In genomic region chr3:80496556-80496955, GRCm38 (mm10) we compare ENCODE assay signal across 20 mouse cellular contexts.
A peak's percentile ranks its signal among the peaks of the same experiment; 100 is the strongest.
DNase-seq lines count a peak whose midpoint lies in the region; ATAC-seq and TF ChIP-seq lines count a peak whose summit lies in the region.
"Had no signal": no experiment of that assay in that cellular context is flagged by ENCODE, and none has a peak within 500 bp of the region (broad histone marks: within the 10 kb centered on the region; RNA-seq: fewer than 3 reads in every experiment).

No protein-coding gene starts in this region.

- H3K9me3 ChIP-seq in forebrain, embryonic 14.5 days (replicated peaks; ENCODE audit: control insufficient read depth, low read length): no peaks in the 10 kb centered on the region
- no peaks in the 10 kb centered on the region for H3K9me3 ChIP-seq in forebrain, embryonic 11.5 days (ENCODE audit: control insufficient read depth, low read length)
- H3K9me3 ChIP-seq in forebrain, postnatal 0 days (ENCODE audit: low read length): no peaks in the 10 kb centered on the region
- H3K9me3 ChIP-seq: embryonic facial prominence, embryonic 13.5 days; embryonic facial prominence, embryonic 15.5 days had no signal

- no peak for TF ChIP-seq POLR2A in brain, embryonic 14.5 days (IDR thresholded peaks at IDR 0.05; ENCODE audit: borderline replicate concordance, extremely low read depth, insufficient read depth, insufficient read length, poor library complexity, severe bottlenecking)
- no peak for TF ChIP-seq POLR2A in thymus, adult 2 months (IDR thresholded peaks at IDR 0.05; ENCODE audit: control insufficient read depth, extremely low read depth, insufficient read depth, low read length, poor library complexity)

- ATAC-seq in forebrain, embryonic 14.5 days: no peak
- ATAC-seq in forebrain, embryonic 11.5 days (replicated peaks; ENCODE audit: low FRiP score): no peak
- peak; percentile 55; the same call in 1 of the 2 replicates for ATAC-seq in forebrain, postnatal 0 days

- no peak overlapping the region for H3K9ac ChIP-seq in forebrain, embryonic 14.5 days (ENCODE audit: low read length)
- no peak overlapping the region for H3K9ac ChIP-seq in forebrain, embryonic 11.5 days (ENCODE audit: low read length)
- H3K9ac ChIP-seq in forebrain, postnatal 0 days: no peak overlapping the region
- H3K9ac ChIP-seq: embryonic facial prominence, embryonic 13.5 days; embryonic facial prominence, embryonic 15.5 days had no signal

- TF ChIP-seq CTCF in brain, embryonic 14.5 days (IDR thresholded peaks at IDR 0.05; ENCODE audit: borderline replicate concordance, extremely low read depth, insufficient read depth, insufficient read length): no peak
- TF ChIP-seq CTCF in forebrain, postnatal 0 days (IDR thresholded peaks at IDR 0.05; ENCODE audit: low read depth): no peak
- no peak for TF ChIP-seq CTCF in thymus, adult 2 months (IDR thresholded peaks at IDR 0.05; ENCODE audit: borderline replicate concordance, control insufficient read depth, extremely low read depth, insufficient read depth, low read length, poor library complexity)

- no peaks in the 10 kb centered on the region for H3K27me3 ChIP-seq in forebrain, embryonic 14.5 days (replicated peaks; ENCODE audit: control insufficient read depth, insufficient read depth, low read length)
- H3K27me3 ChIP-seq in forebrain, embryonic 11.5 days (ENCODE audit: control insufficient read depth, insufficient read depth, low read length): no peaks in the 10 kb centered on the region
- H3K27me3 ChIP-seq in forebrain, postnatal 0 days (ENCODE audit: insufficient read depth, low read length): no peaks in the 10 kb centered on the region
- H3K27me3 ChIP-seq in thymus, adult 2 months (ENCODE audit: control insufficient read depth, insufficient read depth, low read length): no peaks in the 10 kb centered on the region
- H3K27me3 ChIP-seq: embryonic facial prominence, embryonic 13.5 days; embryonic facial prominence, embryonic 15.5 days had no signal

- WGBS in forebrain, embryonic 14.5 days: 88% methylated on average over 2 of the region's 2 CpGs
- 92% methylated on average over 2 of the region's 2 CpGs for WGBS in forebrain, embryonic 11.5 days
- 76% methylated on average over 2 of the region's 2 CpGs for WGBS in forebrain, postnatal 0 days
- 96% methylated on average over 2 of the region's 2 CpGs for WGBS in thymus, adult 2 months

- no peak overlapping the region for H3K4me2 ChIP-seq in forebrain, embryonic 14.5 days (ENCODE audit: low read length)
- no peak overlapping the region for H3K4me2 ChIP-seq in forebrain, embryonic 11.5 days (ENCODE audit: low read depth, low read length, severe bottlenecking)
- no peak overlapping the region for H3K4me2 ChIP-seq in forebrain, postnatal 0 days (ENCODE audit: low read depth)
- H3K4me2 ChIP-seq: embryonic facial prominence, embryonic 13.5 days; embryonic facial prominence, embryonic 15.5 days had no signal

- H3K4me1 ChIP-seq in forebrain, embryonic 14.5 days (ENCODE audit: control insufficient read depth, insufficient read depth, low read length): no peaks in the 10 kb centered on the region
- no peaks in the 10 kb centered on the region for H3K4me1 ChIP-seq in forebrain, embryonic 11.5 days (replicated peaks; ENCODE audit: control insufficient read depth, insufficient read depth, low read length)
- no peaks in the 10 kb centered on the region for H3K4me1 ChIP-seq in forebrain, postnatal 0 days (ENCODE audit: insufficient read depth)
- no peaks in the 10 kb centered on the region for H3K4me1 ChIP-seq in thymus, adult 2 months (replicated peaks; ENCODE audit: control insufficient read depth, insufficient read depth, low read length)
- H3K4me1 ChIP-seq: embryonic facial prominence, embryonic 13.5 days; embryonic facial prominence, embryonic 15.5 days had no signal

- DNase-seq in forebrain, embryonic 14.5 days (ENCODE audit: low spot score): peak; percentile 34
- no peak for DNase-seq in forebrain, embryonic 11.5 days (ENCODE audit: low spot score)
- DNase-seq in brain, embryonic 14.5 days (ENCODE audit: low read depth): peak; percentile 35
- DNase-seq in brain, embryonic 18.5 days (ENCODE audit: low read depth, low spot score): peak; percentile 30
- peak; percentile 35 for DNase-seq in forebrain, postnatal 0 days
- DNase-seq in right cerebral cortex, postnatal 4 days: no peak
- DNase-seq in thymus, adult 2 months: no peak
- DNase-seq: adrenal gland, adult 2 months; adrenal gland, postnatal 10 days; adrenal gland, postnatal 25 days; cerebellum, adult 11 months; cerebellum, adult 18-20 months; cerebellum, adult 8-10 months; cerebellum, adult 9-11 months; cerebellum, postnatal 14 days; cerebellum, postnatal 36 days; embryo, embryonic 11 days had no signal

- no peaks in the 10 kb centered on the region for H3K36me3 ChIP-seq in forebrain, embryonic 14.5 days (ENCODE audit: control insufficient read depth, insufficient read depth, low read length)
- H3K36me3 ChIP-seq in forebrain, embryonic 11.5 days (ENCODE audit: control insufficient read depth, insufficient read depth, low read length): no peaks in the 10 kb centered on the region
- H3K36me3 ChIP-seq in forebrain, postnatal 0 days (ENCODE audit: insufficient read depth): no peaks in the 10 kb centered on the region
- no peaks in the 10 kb centered on the region for H3K36me3 ChIP-seq in thymus, adult 2 months (ENCODE audit: control insufficient read depth, insufficient read depth, low read length)
- H3K36me3 ChIP-seq: embryonic facial prominence, embryonic 13.5 days; embryonic facial prominence, embryonic 15.5 days had no signal

- H3K4me3 ChIP-seq in forebrain, embryonic 14.5 days (ENCODE audit: low read depth, low read length): no peak overlapping the region
- no peak overlapping the region for H3K4me3 ChIP-seq in forebrain, embryonic 11.5 days (ENCODE audit: low read depth, low read length)
- no peak overlapping the region for H3K4me3 ChIP-seq in forebrain, postnatal 0 days (ENCODE audit: low read depth, low read length)
- H3K4me3 ChIP-seq in thymus, adult 2 months (ENCODE audit: control insufficient read depth, insufficient read depth, low read length): no peak overlapping the region
- H3K4me3 ChIP-seq: embryonic facial prominence, embryonic 13.5 days; embryonic facial prominence, embryonic 15.5 days; erythroblast, embryonic 14.5 days had no signal

- H3K27ac ChIP-seq in forebrain, embryonic 14.5 days (ENCODE audit: low read depth, low read length): no peak overlapping the region
- no peak overlapping the region for H3K27ac ChIP-seq in forebrain, embryonic 11.5 days (ENCODE audit: low read depth, low read length)
- H3K27ac ChIP-seq in forebrain, postnatal 0 days (ENCODE audit: low read depth, low read length): no peak overlapping the region
- H3K27ac ChIP-seq in thymus, adult 2 months (ENCODE audit: control insufficient read depth, insufficient read depth, low read length): no peak overlapping the region
- H3K27ac ChIP-seq: embryonic facial prominence, embryonic 13.5 days; embryonic facial prominence, embryonic 15.5 days had no signal

Comparison
In these comparisons a context has a peak if more than half of its experiments do, and no peak if none do; other contexts are left out.
1. DNase-seq: peak in forebrain, embryonic 14.5 days (single experiment), brain, embryonic 14.5 days (single experiment), brain, embryonic 18.5 days (single experiment) and forebrain, postnatal 0 days (single experiment); none in forebrain, embryonic 11.5 days (single experiment), right cerebral cortex, postnatal 4 days (single experiment) and thymus, adult 2 months (single experiment).